Comparison of ENCODE assay signal across 7 mouse cellular contexts in the genomic region with DNA sequence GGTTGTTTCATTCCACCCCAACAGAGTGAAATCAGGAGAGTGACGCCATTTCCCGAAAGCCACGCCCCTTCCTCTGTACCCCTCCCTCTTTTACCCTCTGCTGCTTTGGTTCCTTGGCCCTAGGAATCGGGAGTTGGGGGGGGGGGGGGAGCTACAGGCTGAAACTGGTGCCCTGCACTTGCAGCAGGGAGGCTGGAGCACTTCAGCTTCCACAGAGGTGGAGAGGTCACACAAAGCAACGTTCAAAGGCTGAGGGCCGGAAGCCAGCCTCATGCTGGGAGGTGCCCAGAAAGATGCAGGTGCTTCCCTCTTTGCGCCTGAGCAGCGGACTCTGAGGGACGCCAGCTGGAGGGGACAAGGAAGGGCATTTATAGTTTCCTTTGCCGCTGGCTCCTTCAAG.
DNase-seq lines count a peak whose midpoint lies in the region; ATAC-seq and TF ChIP-seq lines count a peak whose summit lies in the region.

No protein-coding gene starts in this region.

- no peaks in the 10 kb centered on the region for H3K9me3 ChIP-seq in forebrain, embryonic 15.5 days
- no peaks in the 10 kb centered on the region for H3K9me3 ChIP-seq in liver, embryonic 14.5 days (ENCODE audit: control insufficient read depth, low read length)
- H3K9me3 ChIP-seq in neural tube, embryonic 14.5 days (ENCODE audit: control insufficient read depth, low read length): no peaks in the 10 kb centered on the region

- H3K27ac ChIP-seq in forebrain, embryonic 15.5 days (replicated peaks): no peak overlapping the region
- no peak overlapping the region for H3K27ac ChIP-seq in liver, embryonic 14.5 days
- no peak overlapping the region for H3K27ac ChIP-seq in neural tube, embryonic 14.5 days (ENCODE audit: low read depth, low read length)

- H3K27me3 ChIP-seq in forebrain, embryonic 15.5 days: no peaks in the 10 kb centered on the region
- H3K27me3 ChIP-seq in liver, embryonic 14.5 days (ENCODE audit: control insufficient read depth, insufficient read depth, low read length): no peaks in the 10 kb centered on the region
- H3K27me3 ChIP-seq in neural tube, embryonic 14.5 days (ENCODE audit: control insufficient read depth, insufficient read depth, low read length): no peaks in the 10 kb centered on the region

- TF ChIP-seq EP300 in liver, embryonic 14.5 days (IDR thresholded peaks at IDR 0.05; ENCODE audit: low read depth): no peak

- DNase-seq in brain, embryonic 14.5 days (ENCODE audit: low read depth): peak; percentile 41
- no peak for DNase-seq in liver, embryonic 14.5 days (ENCODE audit: low read depth in 3 of 3, low spot score in 3 of 3)
- no peak for DNase-seq in c-Kit-positive CD71-positive TER-119-positive erythroid progenitor cells, embryonic 14.5 days (ENCODE audit: low spot score)
- no peak for DNase-seq in left cerebral cortex, adult 8-10 months (ENCODE audit: low spot score in 2 of 2)

- TF ChIP-seq CTCF in brain, embryonic 14.5 days (IDR thresholded peaks at IDR 0.05; ENCODE audit: borderline replicate concordance, extremely low read depth, insufficient read depth, insufficient read length): no peak
- TF ChIP-seq CTCF in liver, embryonic 14.5 days (IDR thresholded peaks at IDR 0.05; ENCODE audit: low read depth): no peak

- H3K4me1 ChIP-seq in forebrain, embryonic 15.5 days: peaks cover 6% of the 10 kb centered on the region
- no peaks in the 10 kb centered on the region for H3K4me1 ChIP-seq in liver, embryonic 14.5 days (replicated peaks; ENCODE audit: control insufficient read depth in 2 of 2, insufficient read depth in 2 of 2, low read length in 1 of 2)
- no peaks in the 10 kb centered on the region for H3K4me1 ChIP-seq in neural tube, embryonic 14.5 days (ENCODE audit: control insufficient read depth, insufficient read depth, low read length)

- no peak overlapping the region for H3K4me3 ChIP-seq in forebrain, embryonic 15.5 days
- H3K4me3 ChIP-seq in liver, embryonic 14.5 days (ENCODE audit: insufficient read depth in 1 of 2, low read depth in 2 of 2, low read length in 2 of 2): no peak overlapping the region
- H3K4me3 ChIP-seq in neural tube, embryonic 14.5 days (ENCODE audit: low read depth, low read length): no peak overlapping the region

- H3K9ac ChIP-seq in forebrain, embryonic 15.5 days (replicated peaks): no peak overlapping the region
- no peak overlapping the region for H3K9ac ChIP-seq in liver, embryonic 14.5 days (replicated peaks)
- H3K9ac ChIP-seq in neural tube, embryonic 14.5 days (replicated peaks; ENCODE audit: low read depth, low read length): no peak overlapping the region

- H3K4me2 ChIP-seq in forebrain, embryonic 15.5 days (replicated peaks): no peak overlapping the region; the same call in 1 of the 2 replicates
- 0 out of 2 replicates have a peak overlapping the region, but pooled peaks have one; percentile 11 for H3K4me2 ChIP-seq in liver, embryonic 14.5 days (ENCODE audit: low read depth)
- H3K4me2 ChIP-seq in neural tube, embryonic 14.5 days (ENCODE audit: low read depth, low read length): peak overlapping the region; percentile 18; the same call in 1 of the 2 replicates

- TF ChIP-seq POLR2A in brain, embryonic 14.5 days (IDR thresholded peaks at IDR 0.05; ENCODE audit: borderline replicate concordance, extremely low read depth, insufficient read depth, insufficient read length, poor library complexity, severe bottlenecking): no peak

- WGBS in forebrain, embryonic 15.5 days: 25% methylated on average over 10 of the region's 10 CpGs
- 10% methylated on average over 9 of the region's 10 CpGs for WGBS in liver, embryonic 14.5 days (ENCODE audit: insufficient replicate concordance)
- 18% methylated on average over 10 of the region's 10 CpGs for WGBS in neural tube, embryonic 14.5 days

- H3K36me3 ChIP-seq in forebrain, embryonic 15.5 days: no peaks in the 10 kb centered on the region
- no peaks in the 10 kb centered on the region for H3K36me3 ChIP-seq in liver, embryonic 14.5 days (replicated peaks; ENCODE audit: control insufficient read depth, insufficient read depth, low read depth)
- H3K36me3 ChIP-seq in neural tube, embryonic 14.5 days (ENCODE audit: control insufficient read depth, insufficient read depth, low read length): no peaks in the 10 kb centered on the region

- peak; percentile 38; the same call in 1 of the 2 replicates for ATAC-seq in forebrain, embryonic 15.5 days (replicated peaks)
- ATAC-seq in inflammation-experienced regulatory T-cells, adult 6 months: peak; percentile 79
- ATAC-seq in liver, embryonic 14.5 days (ENCODE audit: insufficient read depth): 0 out of 2 replicates have a peak, but pooled peaks have one; percentile 21
- ATAC-seq in neural tube, embryonic 14.5 days (ENCODE audit: low read depth): no peak
